Mouse (Mus musculus) hindbrain, embryonic 16.5 days (tissue): ENCODE data around the gene Maneal. TPM values are rescaled to one million over a fixed set of nuclear protein-coding genes. Genes with fewer than 3 reads are reported as not detected.

Experiments
- ATAC-seq: fragments of 200-750 bp; cut with Nextera tagmentation; 2 replicates; pipeline ENCODE4 v1.8.0; 2017; ENCODE audit warnings: moderate TSS enrichment, moderate library complexity
- H3K27ac ChIP-seq: fragments of 300-500 bp; sonication (generic); 2 replicates; pipeline ENCODE4 v1.5.1; 2014; ENCODE audit warnings: low read depth, mild to moderate bottlenecking, control low read depth, low read length, moderate library complexity
- H3K27me3 ChIP-seq: fragments of 300-500 bp; sonication (generic); replicated peaks from 2 replicates; pipeline ENCODE4 v1.6.1; 2014; ENCODE audit warnings: low read length; ENCODE audit not compliant: control insufficient read depth, insufficient read depth
- H3K36me3 ChIP-seq: fragments of 300-500 bp; sonication (generic); 2 replicates; pipeline ENCODE4 v1.6.1; 2014; ENCODE audit warnings: mild to moderate bottlenecking, low read length, moderate library complexity, mixed read lengths; ENCODE audit not compliant: control insufficient read depth, insufficient read depth
- H3K4me1 ChIP-seq: fragments of 300-500 bp; sonication (generic); 2 replicates; pipeline ENCODE4 v1.6.1; 2014; ENCODE audit warnings: low read depth, low read length; ENCODE audit not compliant: control insufficient read depth, insufficient read depth
- H3K4me2 ChIP-seq: fragments of 300-500 bp; sonication (generic); 2 replicates; pipeline ENCODE4 v1.6.1; 2014; ENCODE audit warnings: mild to moderate bottlenecking, low read length, control low read depth, moderate library complexity
- H3K4me3 ChIP-seq: fragments of 300-500 bp; sonication (generic); 2 replicates; pipeline ENCODE4 v1.5.1; 2014; ENCODE audit warnings: mild to moderate bottlenecking, low read length, control low read depth, moderate library complexity
- H3K9ac ChIP-seq: fragments of 300-500 bp; sonication (generic); 2 replicates; pipeline ENCODE4 v1.6.1; 2014; ENCODE audit warnings: low read depth, mild to moderate bottlenecking, control low read depth, low read length, moderate library complexity
- H3K9me3 ChIP-seq: fragments of 300-500 bp; sonication (generic); 2 replicates; pipeline ENCODE4 v1.6.1; 2014; ENCODE audit warnings: mild to moderate bottlenecking, low read length, moderate library complexity; ENCODE audit not compliant: control insufficient read depth
- WGBS: fragments of 180-500 bp; shearing (Covaris S2); extraction: QIAGEN DNeasy Blood & Tissue Kit; methylation state at CpG from one replicate; pipeline ENCODE4 v1.1.7; 2014; 5-methylcytosine and 5-hydroxymethylcytosine counted together
- polyA plus RNA-seq: library from polyadenylated mRNA; unstranded; fragments of >200 nt; fragmentation: Nextera tagmentation; extraction: Ambion mirVana; gene quantifications from 2 replicates; pipeline ENCODE4 v1.2.1, GENCODE M21; 2015

Maneal gene
- polyA plus RNA-seq, 1 experiment from 2014 or later, result 10.6 TPM

GRCm38 (mm10) chr4:124889935-124890334 is 28.0 kb upstream of the Maneal start:
- Histone ChIP-seq H3K9me3 (no peaks in the 10 kb centered on the region), H3K9ac (no peak overlapping the region), H3K4me3 (no peak overlapping the region), H3K36me3 (no peaks in the 10 kb centered on the region), H3K27ac (no peak overlapping the region), H3K27me3 (peaks cover 8% of the 10 kb centered on the region), H3K4me1 (peaks cover 3% of the 10 kb centered on the region), H3K4me2 (no peak overlapping the region)
- ATAC-seq, result no peak
- WGBS, result 81% methylated on average over 2 of the region's 2 CpGs

- Histone ChIP-seq H3K4me3 (no peak overlapping the region), H3K4me2 (no peak overlapping the region), H3K27ac (no peak overlapping the region), H3K27me3 (peaks cover 6% of the 10 kb centered on the region), H3K4me1 (no peaks in the 10 kb centered on the region), H3K9ac (no peak overlapping the region), H3K36me3 (no peaks in the 10 kb centered on the region), H3K9me3 (no peaks in the 10 kb centered on the region)
- ATAC-seq, result no peak
- 67% methylated on average over 7 of the region's 7 CpGs for WGBS
These were observed 26.7 kb upstream of the Maneal start for GRCm38 (mm10) chr4:124888702-124889101.

- Histone ChIP-seq H3K4me1 (peaks cover 13% of the 10 kb centered on the region), H3K27me3 (peaks cover 9% of the 10 kb centered on the region; the same call in 1 of the 2 replicates), H3K27ac (peak overlapping the region; percentile 71), H3K36me3 (no peaks in the 10 kb centered on the region), H3K4me2 (peak overlapping the region; percentile 72), H3K9ac (peak overlapping the region; percentile 70), H3K9me3 (0 out of 2 replicates have a peak, but pooled peaks cover 3% of the 10 kb centered on the region), H3K4me3 (peak overlapping the region; percentile 61)
- under 1% methylated on average over 31 of the region's 37 CpGs for WGBS
- peak; percentile 8; the same call in 1 of the 2 replicates for ATAC-seq
These were observed 20.3 kb upstream of the Maneal start for GRCm38 (mm10) chr4:124882151-124882729.

- Histone ChIP-seq H3K36me3 (no peaks in the 10 kb centered on the region), H3K9ac (peak overlapping the region; percentile 70), H3K9me3 (0 out of 2 replicates have a peak, but pooled peaks cover 3% of the 10 kb centered on the region), H3K4me3 (peak overlapping the region; percentile 61), H3K27ac (peak overlapping the region; percentile 71), H3K4me2 (peak overlapping the region; percentile 72), H3K4me1 (peaks cover 13% of the 10 kb centered on the region), H3K27me3 (peaks cover 9% of the 10 kb centered on the region; the same call in 1 of the 2 replicates)
- ATAC-seq, result peak; percentile 96
- WGBS, result under 1% methylated on average over 37 of the region's 37 CpGs
These were observed 19.5 kb upstream of the Maneal start for GRCm38 (mm10) chr4:124881341-124881908.

- no peaks in the 10 kb centered on the region for H3K36me3 ChIP-seq
- no peak for ATAC-seq
- peak within 1 kb of the TSS; percentile 70 for H3K9ac ChIP-seq
- H3K4me1 ChIP-seq, result peaks cover 13% of the 10 kb centered on the region
- H3K27ac ChIP-seq, result peak within 1 kb of the TSS; percentile 71
- H3K4me2 ChIP-seq, result peak within 1 kb of the TSS; percentile 72
- H3K4me3 ChIP-seq, result peak within 1 kb of the TSS; percentile 61
- H3K27me3 ChIP-seq, result peaks cover 7% of the 10 kb centered on the region; the same call in 1 of the 2 replicates
- 4% methylated on average over 10 of the region's 11 CpGs for WGBS
- 0 out of 2 replicates have a peak, but pooled peaks cover 3% of the 10 kb centered on the region for H3K9me3 ChIP-seq
These were observed 18.6 kb upstream of the Maneal start, which contains the start of gene Epha10 for GRCm38 (mm10) chr4:124880599-124880998. Gene Epha10, plus strand, starts transcription at chr4:124880899.

- WGBS, result 84% methylated on average over 1 of the region's 1 CpGs
These were observed 10.7 kb upstream of the Maneal start for GRCm38 (mm10) chr4:124872719-124873118.

GRCm38 (mm10) chr4:124860446-124860845 is 1.5 kb downstream of the Maneal start:
- H3K4me2 ChIP-seq, result peak overlapping the region; percentile 87
- H3K36me3 ChIP-seq, result peaks cover 21% of the 10 kb centered on the region
- H3K9me3 ChIP-seq, result no peaks in the 10 kb centered on the region
- no peaks in the 10 kb centered on the region for H3K27me3 ChIP-seq
- WGBS, result 20% methylated on average over 7 of the region's 7 CpGs
- H3K4me3 ChIP-seq, result no peak overlapping the region
- peaks cover 18% of the 10 kb centered on the region for H3K4me1 ChIP-seq
- no peak overlapping the region for H3K27ac ChIP-seq
- H3K9ac ChIP-seq, result no peak overlapping the region
- ATAC-seq, result no peak

More at GRCm38 (mm10) chr4:124872719-124873118, 10.7 kb upstream of the Maneal start:
- H3K36me3 ChIP-seq, result no peaks in the 10 kb centered on the region
- H3K4me1 ChIP-seq, result no peaks in the 10 kb centered on the region
- H3K9me3 ChIP-seq, result no peaks in the 10 kb centered on the region
- H3K4me3 ChIP-seq, result no peak overlapping the region
- H3K4me2 ChIP-seq, result no peak overlapping the region
- no peak for ATAC-seq
- H3K27ac ChIP-seq, result no peak overlapping the region
- H3K9ac ChIP-seq, result no peak overlapping the region
- H3K27me3 ChIP-seq, result no peaks in the 10 kb centered on the region

GRCm38 (mm10) chr4:124858370-124858769 is 3.6 kb downstream of the Maneal start:
- H3K4me3 ChIP-seq, result no peak overlapping the region
- no peaks in the 10 kb centered on the region for H3K27me3 ChIP-seq
- peaks cover 18% of the 10 kb centered on the region for H3K4me1 ChIP-seq
- H3K36me3 ChIP-seq, result peaks cover 29% of the 10 kb centered on the region
- ATAC-seq, result no peak
- H3K4me2 ChIP-seq, result no peak overlapping the region
- H3K9me3 ChIP-seq, result no peaks in the 10 kb centered on the region
- 77% methylated on average over 5 of the region's 5 CpGs for WGBS
- H3K27ac ChIP-seq, result no peak overlapping the region
- H3K9ac ChIP-seq, result no peak overlapping the region

- Histone ChIP-seq H3K4me2 (no peak overlapping the region), H3K27me3 (no peaks in the 10 kb centered on the region), H3K9ac (no peak overlapping the region), H3K36me3 (peaks cover 29% of the 10 kb centered on the region), H3K27ac (no peak overlapping the region), H3K4me3 (no peak overlapping the region), H3K4me1 (peaks cover 26% of the 10 kb centered on the region), H3K9me3 (no peaks in the 10 kb centered on the region)
- no peak for ATAC-seq
- WGBS, result 92% methylated on average over 8 of the region's 8 CpGs
These were observed 5.7 kb downstream of the Maneal start for GRCm38 (mm10) chr4:124856294-124856693.
